Mouse (Mus musculus) liver, embryonic 14.5 days (tissue): ENCODE measurements around the gene Lrrc41. TPM values are rescaled to one million over a fixed set of nuclear protein-coding genes. Genes with fewer than 3 reads are reported as not detected.
A peak's percentile ranks its signal among the peaks of the same experiment; 100 is the strongest.

Source experiments
- ATAC-seq: fragments of 200-750 bp; cut with Nextera tagmentation; 2 replicates; pipeline ENCODE4 v1.8.0; 2017; ENCODE audit warnings: moderate number of reproducible peaks, mild to moderate bottlenecking, moderate library complexity; ENCODE audit not compliant: insufficient read depth
- DNase-seq, 3 experiments: peaks; one replicate each; pipeline ENCODE4 v3.0.0-alpha.2; 2012 to 2013; ENCODE audit warnings: low read depth in 3 of 3, low spot score in 3 of 3
- H3K27ac ChIP-seq: fragments of 300-500 bp; sonication (generic); 2 replicates; pipeline ENCODE4 v1.5.1; 2014; ENCODE audit warnings: moderate library complexity, mild to moderate bottlenecking, control low read depth, inconsistent platforms
- H3K27me3 ChIP-seq: fragments of 300-500 bp; sonication (generic); 2 replicates; pipeline ENCODE4 v1.6.1; 2014; ENCODE audit warnings: mild to moderate bottlenecking, low read length, moderate library complexity; ENCODE audit not compliant: control insufficient read depth, insufficient read depth
- H3K36me3 ChIP-seq: fragments of 300-500 bp; sonication (generic); replicated peaks from 2 replicates; pipeline ENCODE4 v1.6.1; 2014; ENCODE audit warnings: low read depth; ENCODE audit not compliant: control insufficient read depth, insufficient read depth
- H3K4me1 ChIP-seq, 2 experiments: fragments of 200-500 bp in 1 of 2; fragments of 300-500 bp in 1 of 2; sonication (generic) in 1 of 2; replicated peaks; 2 replicates each; pipeline ENCODE4 v1.6.1; 2012 to 2014; ENCODE audit warnings: antibody characterized with exemption in 1 of 2, inconsistent platforms in 1 of 2, low read length in 1 of 2; ENCODE audit not compliant: control insufficient read depth in 2 of 2, insufficient read depth in 2 of 2
- H3K4me2 ChIP-seq: fragments of 300-500 bp; sonication (generic); 2 replicates; pipeline ENCODE4 v1.6.1; 2014; ENCODE audit warnings: low read depth, mild to moderate bottlenecking, control low read depth, moderate library complexity
- H3K4me3 ChIP-seq, 2 experiments: fragments of 200-500 bp in 1 of 2; fragments of 300-500 bp in 1 of 2; sonication (generic) in 1 of 2; 2 replicates each; pipeline ENCODE4 v1.5.1; 2012 to 2014; ENCODE audit warnings: low read depth in 2 of 2, low read length in 2 of 2, mild to moderate bottlenecking in 2 of 2, control low read depth in 1 of 2, inconsistent platforms in 1 of 2, moderate library complexity in 1 of 2; ENCODE audit not compliant: insufficient read depth in 1 of 2
- H3K9ac ChIP-seq: fragments of 300-500 bp; sonication (generic); replicated peaks from 2 replicates; pipeline ENCODE4 v1.6.1; 2014; ENCODE audit warnings: mild to moderate bottlenecking, control low read depth, moderate library complexity
- H3K9me3 ChIP-seq: fragments of 300-500 bp; sonication (generic); 2 replicates; pipeline ENCODE4 v1.6.1; 2016; ENCODE audit warnings: low read length, mixed read lengths; ENCODE audit not compliant: control insufficient read depth
- CTCF ChIP-seq: IDR thresholded peaks from 2 replicates; pipeline ENCODE4 v1.5.1; 2016; ENCODE audit warnings: antibody characterized with exemption, low read depth, control low read depth
- EP300 ChIP-seq: IDR thresholded peaks from 2 replicates; pipeline ENCODE4 v1.6.1; 2016; ENCODE audit warnings: antibody characterized with exemption, low read depth
- WGBS: fragments of 180-500 bp; shearing (Covaris S2); extraction: QIAGEN DNeasy Blood & Tissue Kit; methylation state at CpG from one replicate; pipeline ENCODE4 v1.1.7; 2014; ENCODE audit not compliant: insufficient replicate concordance; 5-methylcytosine and 5-hydroxymethylcytosine counted together
- polyA plus RNA-seq, 2 experiments: library from polyadenylated mRNA; depleted of rRNA in 1 of 2; stranded (reverse) in 1 of 2; unstranded in 1 of 2; fragments of >200 nt; fragmentation: Nextera tagmentation in 1 of 2; extraction: Ambion mirVana in 1 of 2; gene quantifications; 2 replicates each; pipeline versions ENCODE4 v1.2.1 to v1.2.3; 2012 to 2014

Gene Lrrc41
- polyA plus RNA-seq (2012; rRNA removed): 13.4 and 14.5 TPM in 2 replicates
- 24.1 and 27.0 TPM in 2 replicates for polyA plus RNA-seq (2014; fragmentation: Nextera tagmentation; extraction: Ambion mirVana)

DNA sequence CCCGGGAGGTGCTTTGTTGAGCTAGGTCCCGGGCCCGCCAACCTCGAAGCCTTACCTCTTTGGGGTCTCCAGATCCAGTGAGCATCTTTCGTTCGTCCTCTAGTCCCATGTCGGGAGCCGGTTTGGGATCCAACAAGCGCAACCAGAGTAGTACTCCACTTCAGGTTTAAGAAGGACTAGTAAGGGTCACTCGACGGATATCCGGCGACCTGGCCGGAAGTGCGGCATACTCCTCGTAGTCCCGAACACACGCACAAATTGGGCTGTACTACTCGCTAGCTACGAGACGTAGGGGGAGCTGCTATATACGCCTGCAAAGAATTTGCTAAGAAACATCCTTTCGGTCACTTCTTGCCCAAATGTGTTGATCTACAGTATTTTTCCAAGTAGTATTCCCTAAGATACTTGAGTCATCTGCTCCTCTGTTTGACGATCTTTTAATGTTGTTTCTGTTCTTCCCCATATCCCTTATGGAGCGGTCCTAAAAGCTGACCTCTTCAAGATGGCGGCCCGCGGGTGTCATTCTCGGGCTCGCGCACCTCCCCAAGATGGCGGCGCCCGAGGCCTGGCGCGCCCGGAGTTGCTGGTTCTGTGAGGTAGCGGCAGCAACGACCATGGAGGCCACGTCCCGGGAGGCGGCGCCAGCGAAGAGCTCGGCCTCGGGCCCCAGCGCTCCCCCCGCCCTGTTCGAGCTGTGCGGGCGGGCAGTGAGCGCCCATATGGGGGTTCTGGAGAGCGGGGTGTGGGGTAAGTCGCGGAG, at the start of gene Lrrc41, which contains the start of gene Uqcrh:
TSS of gene Lrrc41 (plus strand) at position 409 of the 760 bp plus-strand sequence.
TSS of gene Uqcrh (minus strand) at position 211 of the 760 bp plus-strand sequence.
- H3K4me3 ChIP-seq: peak within 1 kb of the TSS; percentile 84 to 96
- TF ChIP-seq CTCF (peak; percentile 24; the same call in 1 of the 2 replicates), EP300 (peak; percentile 60)
- H3K27me3 ChIP-seq: no peaks in the 10 kb centered on the region
- WGBS: under 1% methylated on average over 55 of the region's 55 CpGs
- H3K36me3 ChIP-seq: peaks cover 10% of the 10 kb centered on the region
- H3K27ac ChIP-seq: peak within 1 kb of the TSS; percentile 75
- peak within 1 kb of the TSS; percentile 94 for H3K4me2 ChIP-seq
- no peaks in the 10 kb centered on the region for H3K9me3 ChIP-seq
- DNase-seq: peak; percentile 92 to 94 (median 92)
- peaks cover 20 to 21% of the 10 kb centered on the region in 2 experiments for H3K4me1 ChIP-seq
- peak within 1 kb of the TSS; percentile 98 for H3K9ac ChIP-seq
- peak; percentile 89 for ATAC-seq

- no peak overlapping the region for H3K4me2 ChIP-seq
- ATAC-seq (no peak), DNase-seq (no peak)
- no peak overlapping the region for H3K9ac ChIP-seq
- WGBS: 76% methylated on average over 9 of the region's 9 CpGs
- TF ChIP-seq EP300 (no peak), CTCF (no peak)
- H3K4me3 ChIP-seq: no peak overlapping the region
- H3K9me3 ChIP-seq: no peaks in the 10 kb centered on the region
- no peaks in the 10 kb centered on the region for H3K4me1 ChIP-seq
- H3K27ac ChIP-seq: no peak overlapping the region
- H3K27me3 ChIP-seq: no peaks in the 10 kb centered on the region
- peaks cover 5% of the 10 kb centered on the region for H3K36me3 ChIP-seq
Measured at GRCm38 (mm10) chr4:116032906-116033305, 42.2 kb upstream of the Lrrc41 start.

DNA sequence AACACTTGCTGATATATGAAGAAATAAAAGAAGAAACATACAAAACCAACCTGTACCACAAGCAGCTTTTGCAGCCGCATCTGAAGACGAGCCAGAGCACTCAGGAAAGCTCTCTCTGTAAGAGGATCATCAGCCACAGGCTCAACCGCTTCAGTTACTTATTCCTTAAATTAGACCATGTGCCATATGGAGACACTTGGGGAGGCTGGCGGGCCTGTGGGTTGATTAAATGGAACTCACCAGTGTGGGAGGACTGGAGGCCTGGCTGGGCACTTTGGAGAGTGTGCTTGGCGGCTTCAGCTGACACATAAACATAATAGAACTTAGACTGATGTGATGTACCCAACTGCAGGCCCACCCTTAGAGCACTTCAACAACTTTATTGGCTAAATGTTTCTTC, 41.7 kb upstream of the Lrrc41 start:
- peaks cover 5% of the 10 kb centered on the region for H3K36me3 ChIP-seq
- ATAC-seq (no peak), DNase-seq (no peak)
- H3K4me1 ChIP-seq: no peaks in the 10 kb centered on the region
- TF ChIP-seq EP300 (no peak), CTCF (no peak)
- no peak overlapping the region for H3K4me3 ChIP-seq
- H3K9ac ChIP-seq: no peak overlapping the region
- no peak overlapping the region for H3K4me2 ChIP-seq
- H3K27ac ChIP-seq: no peak overlapping the region
- WGBS: 78% methylated on average over 5 of the region's 5 CpGs
- no peaks in the 10 kb centered on the region for H3K9me3 ChIP-seq
- H3K27me3 ChIP-seq: no peaks in the 10 kb centered on the region

DNA sequence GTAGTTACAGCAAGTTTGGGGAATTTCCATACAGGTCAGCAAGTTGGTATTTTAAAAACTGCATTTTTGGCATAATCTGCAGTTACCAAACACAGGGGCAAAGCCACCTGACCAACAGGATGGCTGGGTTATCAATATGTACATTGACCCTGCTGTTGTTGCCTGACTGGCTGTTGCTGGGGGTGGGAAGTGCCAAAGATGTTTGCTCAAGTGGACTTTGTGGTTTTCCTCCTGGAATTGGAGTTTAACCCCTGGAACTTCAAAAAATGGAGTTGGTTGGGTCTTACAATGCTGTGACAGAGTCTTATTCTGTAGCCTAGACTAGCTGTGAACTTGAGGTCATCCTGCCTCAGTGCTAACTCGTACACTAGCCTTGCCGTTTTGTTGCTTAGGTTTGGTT, 34.6 kb upstream of the Lrrc41 start:
- no peaks in the 10 kb centered on the region for H3K9me3 ChIP-seq
- no peak overlapping the region for H3K9ac ChIP-seq
- ATAC-seq (peak; percentile 21; the same call in 1 of the 2 replicates), DNase-seq (no peak)
- peaks cover 0 to 6% of the 10 kb centered on the region in 2 experiments; a peak in 2 of 4 replicates for H3K4me1 ChIP-seq
- H3K4me3 ChIP-seq: no peak overlapping the region
- H3K27ac ChIP-seq: no peak overlapping the region
- H3K27me3 ChIP-seq: no peaks in the 10 kb centered on the region
- no peak for TF ChIP-seq EP300
- TF ChIP-seq CTCF: no peak
- no peaks in the 10 kb centered on the region; the same call in none of the 2 replicates for H3K36me3 ChIP-seq
- WGBS: 79% methylated on average over 2 of the region's 2 CpGs
- H3K4me2 ChIP-seq: no peak overlapping the region

DNA sequence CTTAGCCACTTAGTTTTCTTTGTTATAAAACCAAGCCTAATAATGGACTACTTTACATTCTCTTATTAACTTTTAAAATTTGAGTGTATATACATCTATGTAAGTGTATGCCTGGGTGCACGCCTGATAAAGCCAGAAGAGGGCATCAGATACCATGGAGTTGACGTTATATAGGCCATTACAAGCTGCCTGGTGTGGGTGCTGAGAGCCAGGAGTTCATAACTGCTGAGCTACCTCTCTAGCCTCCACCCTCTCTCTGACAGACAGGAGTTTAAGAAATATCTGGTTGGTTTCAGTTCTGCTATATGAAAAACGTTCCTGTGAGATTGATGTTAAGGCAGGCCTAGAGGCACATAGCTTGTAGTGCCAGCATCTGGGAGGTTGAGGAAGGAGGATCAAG, 32.9 kb upstream of the Lrrc41 start:
- H3K4me3 ChIP-seq: no peak overlapping the region
- no peaks in the 10 kb centered on the region; the same call in none of the 2 replicates for H3K36me3 ChIP-seq
- no peaks in the 10 kb centered on the region for H3K9me3 ChIP-seq
- TF ChIP-seq CTCF (peak; percentile 36), EP300 (no peak)
- WGBS: 53% methylated on average over 3 of the region's 3 CpGs
- no peak overlapping the region for H3K9ac ChIP-seq
- H3K27me3 ChIP-seq: no peaks in the 10 kb centered on the region
- no peak for ATAC-seq
- no peak overlapping the region for H3K27ac ChIP-seq
- no peak overlapping the region for H3K4me2 ChIP-seq
- DNase-seq: no peak
- peaks cover 0 to 6% of the 10 kb centered on the region in 2 experiments; a peak in 2 of 4 replicates for H3K4me1 ChIP-seq
